Mouse (Mus musculus): ENCODE measurements around the gene Slc1a2.

GRCm38 (mm10) chr2:102745259-102745906, 86.9 kb downstream of the Slc1a2 start:
- TF ChIP-seq CTCF (conservative IDR thresholded peaks at IDR 0.05; ENCODE audit: low read length) (no peak), NANOG (IDR thresholded peaks at IDR 0.05; ENCODE audit: borderline replicate concordance, low read length) (no peak)
